Mouse (Mus musculus): Measurements from ENCODE around the gene Dll4.

The Dll4 gene

DNA sequence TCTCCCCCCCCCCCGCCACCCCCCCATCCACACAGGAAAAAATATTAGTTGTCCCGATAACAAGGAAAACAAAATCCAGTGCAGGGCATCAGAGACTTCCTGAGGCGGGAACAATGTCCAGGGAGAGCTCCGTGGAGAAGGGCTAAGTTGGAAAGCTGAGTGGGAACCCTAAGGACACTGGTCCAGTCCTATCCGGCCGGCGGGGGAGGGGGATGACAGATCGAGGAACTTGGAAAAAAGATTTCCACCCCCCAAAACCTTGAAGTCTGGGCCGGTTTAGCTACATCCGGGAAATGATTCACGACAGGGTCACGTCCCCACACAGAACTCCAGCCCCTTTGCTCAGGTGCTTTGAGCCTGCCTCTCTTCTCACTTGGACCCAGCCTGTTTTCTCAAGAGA lies 14.0 kb upstream of the Dll4 start:
- no peak for DNase-seq (ENCODE audit: low spot score in 2 of 2)

DNA sequence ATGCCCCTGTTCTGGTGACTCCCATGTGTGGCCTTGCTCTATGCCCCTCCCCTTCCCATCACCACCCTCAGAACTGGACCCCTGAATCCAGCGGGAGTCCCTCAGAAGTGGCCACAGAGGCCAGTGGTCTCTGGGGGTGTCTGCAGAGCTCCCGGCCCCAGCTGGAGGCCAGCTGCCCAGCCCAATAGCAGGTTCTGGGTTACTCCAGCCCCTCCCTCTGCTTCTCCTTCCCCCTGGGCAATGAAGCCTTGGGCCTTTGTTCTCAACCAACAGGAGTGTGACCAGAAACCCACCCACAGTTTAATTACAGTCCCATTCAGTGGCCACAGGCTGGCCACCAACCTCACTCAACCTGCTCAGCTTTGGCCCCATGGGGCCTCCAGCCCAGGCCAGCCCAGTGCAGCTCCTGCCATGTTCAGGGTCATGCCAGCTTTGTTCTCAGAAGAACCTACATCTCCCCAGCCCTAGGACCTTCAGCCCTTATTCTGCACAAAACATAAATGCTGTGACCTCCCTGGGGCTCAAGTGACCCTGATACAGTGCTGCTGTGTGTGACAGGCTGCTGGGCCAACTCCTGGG lies 13.1 kb upstream of the Dll4 start:
- no peak for DNase-seq (ENCODE audit: low spot score in 2 of 2)

DNA sequence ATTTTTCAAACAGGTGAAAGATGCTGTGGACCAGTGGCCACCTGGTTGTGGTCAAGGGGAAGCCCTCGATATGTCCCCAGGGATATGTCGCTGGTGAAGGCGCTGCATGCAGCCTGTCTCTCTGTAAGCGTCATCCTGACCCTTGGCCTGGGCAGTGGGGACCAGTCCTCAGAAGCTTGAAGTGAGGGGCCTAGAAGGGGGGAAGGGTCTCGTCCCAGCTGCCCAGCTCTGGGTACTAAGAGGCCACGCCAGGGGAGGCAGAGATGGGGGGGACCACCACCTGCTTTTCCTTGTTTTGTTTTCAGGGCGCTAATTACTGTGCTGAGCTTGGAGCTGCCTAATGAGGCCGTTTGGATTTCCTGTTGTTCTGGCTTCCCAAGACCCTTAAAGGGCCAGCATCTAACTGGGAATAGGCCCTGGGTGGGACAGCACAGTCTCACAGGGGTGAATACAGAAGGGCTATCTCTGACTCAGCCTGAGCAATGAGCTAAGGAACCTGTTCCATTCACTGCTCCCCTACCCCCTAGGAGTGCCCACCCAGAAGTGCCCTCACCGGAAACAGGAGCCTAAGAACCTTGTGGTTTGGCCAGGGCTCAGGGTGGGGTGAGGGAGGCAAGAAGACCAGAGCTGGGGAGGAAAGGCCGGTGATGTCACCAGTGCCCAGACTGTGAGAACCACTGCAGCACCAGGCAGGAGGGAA lies 11.7 kb upstream of the Dll4 start:
- DNase-seq (ENCODE audit: low spot score in 2 of 2), result no peak

DNA sequence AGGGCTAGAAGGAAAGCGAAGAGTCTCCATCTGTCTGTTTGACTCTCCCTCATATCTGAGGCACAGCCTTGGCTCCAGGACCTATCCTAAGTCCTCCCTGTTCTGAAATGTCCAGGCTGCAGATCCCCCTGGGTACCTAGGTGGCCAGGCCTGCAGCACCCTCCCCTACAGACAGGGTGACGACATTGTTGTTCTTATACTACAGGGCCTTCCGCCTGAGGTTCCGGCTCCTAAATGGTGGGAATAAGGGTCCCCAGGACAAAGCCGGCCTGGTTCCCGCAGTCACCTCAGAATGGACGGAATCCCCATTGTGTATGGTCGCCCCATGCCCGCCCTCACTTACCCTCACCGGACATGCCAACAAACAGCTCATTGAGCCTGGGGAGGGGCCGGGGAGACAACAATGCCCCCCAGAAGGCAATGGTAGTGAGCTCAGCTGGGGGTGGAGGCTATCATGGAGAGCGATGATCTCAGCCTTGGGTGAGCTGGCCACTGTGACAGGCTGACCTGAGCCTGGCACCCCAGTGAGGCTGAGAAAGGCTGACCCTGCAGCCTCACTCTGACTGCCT lies 10.8 kb upstream of the Dll4 start:
- DNase-seq (ENCODE audit: low spot score in 2 of 2), result no peak

DNA sequence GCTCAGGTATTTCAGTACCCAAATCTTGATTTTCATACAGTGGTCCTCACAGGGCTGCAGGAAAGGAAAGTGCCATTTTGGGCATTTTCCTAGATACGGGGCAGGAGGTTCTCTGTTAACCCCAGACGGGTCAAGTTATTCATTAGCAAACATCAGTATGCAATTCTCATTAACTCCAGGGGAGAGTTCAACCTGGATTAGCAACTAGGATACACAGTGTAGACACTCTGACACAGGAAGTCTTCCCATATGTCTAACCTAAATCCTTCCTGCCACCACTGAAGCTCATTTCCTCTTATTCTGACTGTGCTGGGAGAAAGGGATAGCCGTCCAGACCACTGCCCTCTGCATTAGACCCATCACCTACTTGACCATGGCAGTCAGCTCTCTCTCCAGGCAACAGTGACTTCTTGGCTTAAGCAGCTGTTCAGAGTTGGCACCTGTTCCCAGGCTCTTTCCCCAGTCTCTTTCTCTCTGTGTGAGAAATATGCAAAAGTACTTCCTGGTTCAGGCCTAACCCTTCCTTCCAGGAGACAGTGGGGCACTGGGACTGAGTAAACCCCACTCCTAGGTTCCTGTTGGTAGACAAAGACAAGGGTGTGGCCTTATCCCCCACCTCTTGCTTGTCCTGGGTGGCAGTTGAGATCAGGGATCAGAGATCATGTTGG lies 7.4 kb upstream of the Dll4 start:
- no peak for DNase-seq (ENCODE audit: low spot score in 2 of 2)

DNA sequence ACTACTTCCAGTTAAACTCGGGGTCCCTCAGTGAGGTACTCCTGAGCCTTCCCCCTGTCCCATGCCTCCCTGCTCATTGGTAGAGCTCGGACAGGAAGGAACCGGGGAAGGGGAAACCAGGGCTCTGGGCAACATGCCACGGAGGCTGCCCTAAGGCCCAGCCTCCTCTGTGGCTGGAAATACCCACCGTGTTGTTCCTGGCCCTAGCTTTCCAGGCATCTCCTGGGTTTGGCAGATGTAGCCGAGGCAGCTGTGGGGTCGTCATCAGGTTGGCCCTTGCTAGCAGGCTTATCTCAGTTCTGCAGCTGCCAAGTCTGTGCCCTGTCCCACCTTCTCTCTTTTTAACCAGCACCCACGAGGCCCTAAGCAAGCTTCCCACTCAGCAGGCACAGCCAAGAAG lies 5.0 kb upstream of the Dll4 start:
- DNase-seq (ENCODE audit: low spot score in 2 of 2), result no peak

DNA sequence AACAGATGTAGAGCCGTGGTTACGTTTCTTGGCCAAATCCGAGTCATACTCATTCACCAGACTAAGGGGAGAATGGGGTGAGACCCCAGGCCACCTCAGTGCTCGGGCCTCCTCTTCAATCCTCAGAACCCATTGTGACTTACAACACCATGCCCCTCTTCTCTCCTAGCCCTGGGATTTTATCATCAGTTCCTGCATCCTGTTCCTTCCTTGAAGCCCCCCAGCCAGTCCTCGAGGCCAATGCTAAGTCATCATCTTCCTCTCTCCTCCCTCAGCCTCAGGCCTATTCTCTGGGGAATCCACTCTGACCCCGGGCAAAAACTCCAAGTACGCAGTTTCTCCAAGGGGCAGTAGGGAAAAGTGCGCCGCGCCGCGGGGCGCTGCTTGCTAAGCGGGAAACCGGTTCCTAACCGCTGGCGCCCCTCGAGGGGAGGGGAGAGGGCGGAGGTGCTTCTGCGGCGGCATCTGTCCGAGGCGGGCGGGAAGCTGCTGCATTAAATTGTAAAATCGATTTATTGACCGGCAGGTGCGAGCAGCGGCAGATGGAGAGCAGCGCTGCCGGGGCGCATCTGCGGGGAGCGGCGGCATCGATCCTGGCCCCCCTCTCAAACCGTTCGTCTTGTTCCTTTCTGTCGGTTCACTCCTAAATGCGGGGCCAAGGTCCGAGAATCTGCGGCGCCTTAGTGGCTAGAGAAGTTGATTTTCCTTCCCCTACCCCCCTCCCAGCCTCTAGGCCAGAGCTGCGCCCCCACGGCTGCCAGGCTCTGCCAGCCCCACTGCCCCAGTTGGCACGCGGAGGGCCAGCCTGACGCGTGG lies 3.6 kb upstream of the Dll4 start:
- no peak for DNase-seq (ENCODE audit: low spot score in 2 of 2)

DNA sequence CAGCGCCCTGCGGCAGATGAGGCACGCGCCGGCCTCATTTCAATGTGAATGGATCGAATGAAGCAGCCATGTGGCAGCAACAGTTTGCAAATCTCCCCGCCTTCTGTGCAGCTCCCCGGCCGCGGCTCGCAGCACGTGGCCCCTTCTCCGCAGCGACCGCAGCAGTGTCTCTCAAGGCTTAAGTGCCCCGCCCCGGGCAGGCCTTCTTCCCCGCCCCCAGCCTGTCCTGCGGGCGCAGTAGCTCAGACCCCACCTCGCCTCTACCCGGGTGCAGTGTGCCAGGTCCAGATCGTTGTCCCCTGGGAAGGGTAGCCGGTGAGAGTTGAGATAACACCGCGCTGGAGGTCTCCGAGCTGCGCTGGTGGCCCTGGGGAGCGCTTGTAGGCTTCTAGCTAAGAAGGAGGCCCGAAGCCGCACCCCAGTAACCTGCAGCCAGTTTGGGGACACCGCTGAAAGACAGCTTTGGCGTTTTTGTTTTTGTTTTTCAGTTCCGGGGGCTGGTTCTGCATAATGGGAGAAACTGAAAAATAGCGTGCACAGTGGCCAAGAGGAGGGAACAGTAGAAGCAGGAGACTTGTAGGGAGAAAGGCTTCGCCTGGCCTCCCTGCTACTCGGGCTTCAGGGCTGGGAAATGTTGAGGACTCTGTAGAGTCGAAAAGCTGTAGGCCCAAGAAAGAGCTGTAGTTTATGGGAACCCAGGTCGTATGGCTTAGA lies 2.8 kb upstream of the Dll4 start:
- DNase-seq (ENCODE audit: low spot score in 2 of 2), result no peak

DNA sequence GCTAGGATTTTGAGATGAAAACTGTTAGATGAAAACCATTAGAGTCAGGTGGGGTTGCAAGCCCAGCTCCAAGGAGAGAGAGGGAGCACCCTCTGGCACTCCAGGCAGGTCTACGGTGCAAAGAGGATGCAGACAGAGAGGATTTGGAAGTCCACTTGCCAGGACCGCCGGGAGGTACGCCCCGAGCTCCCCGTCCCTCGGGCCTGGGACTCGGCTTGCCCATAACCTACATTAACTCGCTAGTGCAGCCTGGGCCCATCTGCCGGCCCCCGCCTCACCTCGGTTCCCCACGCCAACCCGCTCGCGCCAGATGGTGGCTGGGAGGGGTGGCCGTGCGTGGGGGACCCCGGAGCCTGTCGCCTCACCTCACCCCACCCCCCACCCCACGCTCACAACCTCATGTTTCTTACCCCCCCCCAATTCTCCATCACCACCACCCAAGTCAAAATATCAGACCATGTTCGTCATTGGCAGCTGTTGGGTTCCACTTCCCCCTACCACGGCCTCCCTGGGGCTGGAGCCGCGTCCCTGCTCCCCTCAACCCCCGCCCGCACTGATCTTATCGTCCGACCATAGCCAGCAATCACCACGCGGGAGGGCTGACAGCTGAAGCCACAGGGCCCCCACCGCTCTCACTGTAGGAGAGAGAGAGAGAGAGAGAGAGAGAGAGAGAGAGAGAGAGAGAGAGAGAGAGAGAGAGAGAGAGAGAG lies 1.6 kb upstream of the Dll4 start:
- peak in 1 of 2 experiments; percentile 36 for DNase-seq (ENCODE audit: low spot score in 2 of 2)

DNA sequence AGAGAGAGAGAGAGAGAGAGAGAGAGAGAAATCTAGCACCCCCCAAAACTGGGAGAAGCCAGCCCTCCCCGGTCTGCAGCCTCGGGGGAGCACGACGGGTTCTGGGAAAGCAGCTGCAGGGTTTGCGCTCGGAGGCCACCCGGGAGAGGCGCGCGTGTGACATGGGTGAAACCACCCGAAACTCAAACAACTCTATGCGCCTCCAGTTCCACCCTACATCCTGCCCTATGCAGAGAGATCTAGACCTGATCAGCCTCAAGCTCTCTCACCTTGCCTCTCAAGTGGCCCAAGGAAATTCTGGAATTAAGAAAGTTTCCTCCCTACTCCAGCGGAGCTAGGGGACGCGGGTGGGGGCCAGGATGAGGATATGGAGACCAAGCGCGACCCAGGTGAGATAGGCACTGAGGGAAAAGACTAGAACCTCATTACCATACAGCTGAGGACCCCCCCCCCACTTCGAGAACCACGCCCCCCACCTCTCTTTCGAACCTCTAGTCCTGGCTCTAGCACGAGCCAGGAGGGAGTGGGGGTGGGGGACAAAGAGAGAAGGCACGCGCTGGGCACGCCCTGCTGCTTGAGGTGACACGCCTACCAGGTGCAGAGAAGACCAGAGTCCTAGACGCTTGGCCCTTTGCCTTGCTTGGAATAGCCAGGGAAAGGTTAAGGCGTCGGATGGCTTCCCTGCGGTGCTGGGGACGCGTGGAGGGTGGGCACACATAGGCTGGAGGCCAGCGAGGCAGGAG lies 837 bp upstream of the Dll4 start:
- no peak for DNase-seq (ENCODE audit: low spot score in 2 of 2)

DNA sequence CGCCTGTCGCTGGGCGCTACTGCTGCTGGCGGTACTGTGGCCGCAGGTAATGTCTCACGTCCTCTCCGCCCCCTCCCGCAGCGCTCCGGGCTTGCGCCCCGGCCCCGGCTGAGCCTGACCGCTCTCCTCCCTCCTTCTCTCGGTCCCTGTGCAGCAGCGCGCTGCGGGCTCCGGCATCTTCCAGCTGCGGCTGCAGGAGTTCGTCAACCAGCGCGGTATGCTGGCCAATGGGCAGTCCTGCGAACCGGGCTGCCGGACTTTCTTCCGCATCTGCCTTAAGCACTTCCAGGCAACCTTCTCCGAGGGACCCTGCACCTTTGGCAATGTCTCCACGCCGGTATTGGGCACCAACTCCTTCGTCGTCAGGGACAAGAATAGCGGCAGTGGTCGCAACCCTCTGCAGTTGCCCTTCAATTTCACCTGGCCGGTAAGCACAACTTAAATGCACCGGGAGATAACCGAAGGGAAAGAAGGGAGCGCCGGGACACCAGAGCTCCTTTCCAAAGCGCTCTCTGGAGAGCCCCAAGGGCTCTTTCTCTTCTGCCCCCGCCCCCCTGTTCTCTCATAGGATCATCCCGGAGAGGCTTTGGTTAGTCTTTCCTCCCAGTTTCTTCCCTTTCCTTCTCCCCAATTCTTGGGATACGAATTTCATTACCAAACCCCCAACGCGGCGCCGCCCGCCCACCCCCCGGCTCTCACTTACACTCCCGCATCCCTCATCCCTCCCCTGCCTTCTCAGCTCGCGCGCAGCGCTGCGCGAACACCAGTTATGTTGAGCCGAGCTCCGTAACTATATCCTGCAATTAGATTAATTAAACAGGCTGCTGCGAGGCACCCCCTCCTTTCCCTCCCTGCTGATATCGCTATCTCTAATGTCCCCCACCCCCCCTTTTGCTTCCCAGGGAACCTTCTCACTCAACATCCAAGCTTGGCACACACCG lies 847 bp downstream of the Dll4 start:
- no peak for DNase-seq (ENCODE audit: low spot score in 2 of 2)

DNA sequence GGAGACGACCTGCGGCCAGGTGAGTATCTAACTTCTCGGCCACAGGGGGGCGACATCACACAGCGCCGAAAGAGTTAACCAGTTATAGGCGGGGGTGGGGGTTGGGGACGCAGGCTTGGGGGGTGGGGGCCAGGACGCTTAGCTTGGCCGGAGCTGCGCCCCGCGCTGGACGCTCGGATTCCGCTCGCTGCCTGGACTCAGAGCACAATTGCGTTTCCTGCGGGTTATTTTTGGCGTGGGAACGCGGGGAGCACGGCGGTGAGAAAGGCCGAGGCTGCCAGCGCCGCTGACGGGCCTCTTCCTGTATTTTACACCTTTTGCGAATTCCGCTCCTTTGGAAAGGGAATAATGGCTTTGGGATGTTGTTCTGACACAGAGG lies 1.5 kb downstream of the Dll4 start:
- DNase-seq (ENCODE audit: low spot score in 2 of 2), result no peak

DNA sequence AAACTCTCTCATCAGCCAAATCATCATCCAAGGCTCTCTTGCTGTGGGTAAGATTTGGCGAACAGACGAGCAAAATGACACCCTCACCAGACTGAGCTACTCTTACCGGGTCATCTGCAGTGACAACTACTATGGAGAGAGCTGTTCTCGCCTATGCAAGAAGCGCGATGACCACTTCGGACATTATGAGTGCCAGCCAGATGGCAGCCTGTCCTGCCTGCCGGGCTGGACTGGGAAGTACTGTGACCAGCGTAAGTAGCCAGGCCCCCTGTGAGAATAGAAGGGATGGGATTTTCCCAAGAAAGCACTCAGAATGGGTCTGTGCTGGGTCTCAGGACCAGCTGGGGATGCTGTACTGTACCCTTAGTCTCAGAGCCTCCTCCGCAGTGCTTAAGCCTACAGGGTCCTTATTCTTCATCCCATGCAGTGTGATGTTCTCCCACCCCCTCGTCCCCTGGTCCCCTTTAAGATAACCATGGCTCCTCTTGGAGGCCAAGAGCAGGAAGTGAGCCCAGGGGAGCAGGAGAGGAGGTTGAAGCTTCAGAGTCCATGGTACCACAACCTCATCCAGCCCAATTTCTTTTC lies 2.5 kb downstream of the Dll4 start:
- no peak for DNase-seq (ENCODE audit: low spot score in 2 of 2)

DNA sequence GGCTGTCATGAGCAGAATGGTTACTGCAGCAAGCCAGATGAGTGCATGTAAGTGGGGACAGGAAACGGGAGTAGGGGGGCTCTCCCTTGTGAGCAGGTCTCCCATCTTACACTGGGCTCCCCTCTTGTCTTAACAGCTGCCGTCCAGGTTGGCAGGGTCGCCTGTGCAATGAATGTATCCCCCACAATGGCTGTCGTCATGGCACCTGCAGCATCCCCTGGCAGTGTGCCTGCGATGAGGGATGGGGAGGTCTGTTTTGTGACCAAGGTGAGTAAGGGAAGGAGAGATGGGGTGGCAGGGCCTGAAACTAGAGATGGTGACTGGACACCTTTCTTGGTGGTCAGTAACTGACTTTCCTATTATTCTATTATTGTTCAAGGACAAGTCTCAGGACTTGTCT lies 3.0 kb downstream of the Dll4 start:
- no peak for DNase-seq (ENCODE audit: low spot score in 2 of 2)

DNA sequence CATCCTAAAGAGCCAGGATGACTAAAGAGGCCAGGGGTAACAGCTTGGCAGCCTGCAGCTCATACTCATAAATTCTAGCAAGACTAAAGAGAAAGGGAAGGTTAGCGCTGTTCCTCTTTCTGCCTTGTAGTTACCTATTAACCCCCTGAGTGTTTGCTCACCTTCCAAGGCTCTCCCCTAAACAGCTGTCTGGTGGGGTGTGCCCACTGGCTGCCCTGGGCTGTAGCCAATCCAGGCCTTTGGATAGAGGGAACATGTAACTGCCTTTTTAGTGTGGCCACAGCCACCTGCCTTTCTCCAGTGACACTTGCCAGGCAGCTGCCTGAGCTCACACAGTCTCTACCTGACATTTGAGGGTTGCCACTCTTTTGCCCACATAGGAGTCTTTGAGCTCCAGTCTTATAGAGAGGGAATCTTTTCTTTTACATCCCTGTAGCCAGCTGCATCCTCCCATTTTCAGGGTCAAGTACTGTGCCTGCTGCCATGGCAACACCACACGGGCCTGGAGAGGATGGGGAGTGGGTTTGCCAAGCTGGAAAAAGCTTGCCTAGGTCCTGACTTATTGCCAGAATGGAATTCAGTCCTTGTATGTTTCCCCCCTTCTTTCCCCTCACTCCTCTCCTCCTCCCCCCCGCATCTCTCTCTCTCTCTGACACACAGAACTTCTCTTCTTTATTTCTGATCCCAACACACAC lies 3.7 kb downstream of the Dll4 start:
- DNase-seq (ENCODE audit: low spot score in 2 of 2), result no peak

DNA sequence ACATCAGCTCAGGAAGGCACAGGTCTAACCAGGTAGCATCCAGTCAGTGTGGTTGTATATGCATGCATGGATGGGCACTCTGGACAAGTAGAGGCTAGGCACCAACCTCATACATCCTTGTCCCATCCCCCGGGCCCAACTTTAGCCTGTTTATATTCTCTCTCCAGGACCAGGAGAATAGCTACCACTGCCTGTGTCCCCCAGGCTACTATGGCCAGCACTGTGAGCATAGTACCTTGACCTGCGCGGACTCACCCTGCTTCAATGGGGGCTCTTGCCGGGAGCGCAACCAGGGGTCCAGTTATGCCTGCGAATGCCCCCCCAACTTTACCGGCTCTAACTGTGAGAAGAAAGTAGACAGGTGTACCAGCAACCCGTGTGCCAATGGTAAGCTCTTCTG lies 5.2 kb downstream of the Dll4 start:
- no peak for DNase-seq (ENCODE audit: low spot score in 2 of 2)

DNA sequence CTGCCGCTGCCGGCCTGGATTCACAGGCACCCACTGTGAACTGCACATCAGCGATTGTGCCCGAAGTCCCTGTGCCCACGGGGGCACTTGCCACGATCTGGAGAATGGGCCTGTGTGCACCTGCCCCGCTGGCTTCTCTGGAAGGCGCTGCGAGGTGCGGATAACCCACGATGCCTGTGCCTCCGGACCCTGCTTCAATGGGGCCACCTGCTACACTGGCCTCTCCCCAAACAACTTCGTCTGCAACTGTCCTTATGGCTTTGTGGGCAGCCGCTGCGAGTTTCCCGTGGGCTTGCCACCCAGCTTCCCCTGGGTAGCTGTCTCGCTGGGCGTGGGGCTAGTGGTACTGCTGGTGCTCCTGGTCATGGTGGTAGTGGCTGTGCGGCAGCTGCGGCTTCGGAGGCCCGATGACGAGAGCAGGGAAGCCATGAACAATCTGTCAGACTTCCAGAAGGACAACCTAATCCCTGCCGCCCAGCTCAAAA lies 6.6 kb downstream of the Dll4 start:
- DNase-seq (ENCODE audit: low spot score in 2 of 2), result no peak

DNA sequence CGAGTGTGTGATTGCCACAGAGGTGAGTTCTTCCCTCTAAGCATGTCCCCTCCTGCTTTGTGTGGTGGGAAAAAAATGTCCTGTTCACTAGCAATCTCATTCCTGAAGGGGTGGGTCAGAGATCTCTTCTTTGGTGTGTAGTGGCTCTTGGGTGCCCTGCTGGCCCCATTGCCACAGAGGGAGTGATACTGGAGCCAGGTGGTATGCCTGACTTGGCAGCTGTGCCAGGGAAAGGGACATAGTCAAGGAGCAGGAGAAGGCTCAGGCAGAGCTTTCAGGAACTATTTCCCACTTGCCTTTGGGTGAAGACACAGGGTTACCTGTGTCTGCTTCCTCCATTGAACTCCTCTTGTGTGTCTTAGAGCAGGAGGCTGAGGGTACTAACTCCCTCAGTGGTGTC lies 8.6 kb downstream of the Dll4 start:
- DNase-seq (ENCODE audit: low spot score in 2 of 2), result no peak
